Mouse (Mus musculus): ENCODE results near the gene Abcb8.
"Not testable (repeated sequence)": the region's sequence is repeated elsewhere in the genome, so short reads cannot be mapped to it uniquely, and the experiment has no call there.

Gene Abcb8

DNA sequence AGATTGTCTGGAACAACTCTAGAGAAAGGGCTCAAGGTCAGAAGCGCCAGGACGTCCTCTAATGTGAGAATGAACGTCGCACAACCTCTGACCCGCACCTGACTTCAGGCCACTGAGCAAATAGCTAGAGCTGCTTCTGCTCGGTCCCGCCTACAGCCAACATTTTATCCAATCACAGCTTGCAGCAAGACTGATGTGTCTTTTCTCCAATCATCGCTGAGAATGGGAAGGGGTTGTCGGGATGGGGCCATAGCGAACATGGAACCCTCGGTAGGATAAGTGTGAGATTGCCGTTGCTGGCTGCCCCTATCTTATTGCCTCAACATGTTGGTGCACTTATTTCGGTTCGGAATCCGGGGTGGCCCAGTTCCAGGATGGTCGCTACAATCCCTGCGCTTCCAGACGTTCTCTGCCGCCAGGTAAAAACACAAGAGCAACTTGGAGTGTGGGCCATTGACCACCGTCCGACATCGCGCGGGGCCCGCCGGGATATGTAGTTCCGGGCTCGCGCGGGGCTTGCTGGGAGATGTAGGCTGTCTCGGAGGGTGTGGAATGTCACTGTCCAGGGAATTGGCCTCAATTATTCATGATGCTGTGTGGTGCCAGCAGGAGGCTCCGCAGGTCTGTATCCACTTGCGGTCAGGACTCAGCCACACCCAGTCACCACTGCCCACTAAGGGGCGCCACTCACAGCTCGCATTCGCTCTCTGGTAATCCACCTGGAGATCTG is 867 bp downstream of the Abcb8 start:
- DNase-seq (ENCODE audit: low spot score in 2 of 2): peak; percentile 87 to 88

DNA sequence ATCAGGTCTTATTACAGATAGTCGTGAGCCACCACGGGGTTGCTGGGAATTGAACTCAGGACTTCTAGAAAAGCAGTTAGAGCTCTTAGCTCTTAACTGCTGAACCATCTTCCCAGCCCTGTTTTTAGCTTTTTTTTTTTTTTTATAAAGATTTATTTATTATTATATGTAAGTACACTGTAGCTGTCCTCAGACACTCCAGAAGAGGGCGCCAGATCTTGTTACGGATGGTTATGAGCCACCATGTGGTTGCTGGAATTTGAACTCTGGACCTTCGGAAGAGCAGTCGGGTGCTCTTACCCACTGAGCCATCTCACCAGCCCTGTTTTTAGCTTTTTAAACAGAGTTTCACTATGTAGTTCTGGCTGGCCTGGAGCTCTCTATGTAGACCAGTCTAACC is 2.8 kb downstream of the Abcb8 start:
- DNase-seq (ENCODE audit: low spot score in 2 of 2): not testable (repeated sequence)

DNA sequence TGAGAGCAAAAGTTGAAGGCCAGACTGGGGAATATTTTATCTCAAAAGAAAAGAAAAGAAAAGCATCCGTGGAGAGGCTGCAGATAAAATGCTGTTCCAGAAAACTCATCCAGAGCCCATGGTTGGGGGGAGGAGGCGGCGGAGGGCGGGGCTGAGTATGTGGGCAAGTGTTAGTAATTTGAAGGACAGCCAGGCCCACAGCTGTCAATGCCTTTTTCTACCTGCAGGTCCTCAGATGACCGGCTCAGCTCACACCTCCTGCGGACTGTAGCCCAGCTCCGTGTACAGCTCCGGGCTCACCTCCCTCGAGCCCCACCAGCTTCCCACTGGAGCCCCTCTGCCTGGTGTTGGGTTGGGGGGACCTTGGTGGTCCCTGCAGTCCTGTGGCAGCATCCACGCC is 6.2 kb downstream of the Abcb8 start:
- DNase-seq (ENCODE audit: low spot score in 2 of 2): no peak

DNA sequence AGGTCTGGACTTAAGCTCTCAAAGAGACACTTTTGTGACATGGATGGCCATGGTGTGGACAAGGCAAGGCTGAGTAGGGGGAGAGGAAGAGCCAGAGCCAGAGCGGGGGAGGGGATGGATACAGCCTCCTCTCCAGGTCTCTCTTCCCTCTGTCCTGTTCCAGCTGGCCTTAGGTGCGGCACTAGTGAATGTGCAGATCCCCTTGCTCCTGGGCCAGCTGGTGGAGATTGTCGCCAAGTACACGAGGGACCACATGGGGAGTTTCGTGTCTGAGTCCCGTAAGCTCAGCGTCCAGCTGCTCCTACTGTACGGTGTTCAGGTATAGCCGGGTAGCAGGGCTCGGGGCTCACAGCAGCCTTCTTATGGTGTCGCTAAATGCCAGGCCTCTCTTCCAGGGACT is 6.9 kb downstream of the Abcb8 start:
- DNase-seq (ENCODE audit: low spot score in 2 of 2): no peak

DNA sequence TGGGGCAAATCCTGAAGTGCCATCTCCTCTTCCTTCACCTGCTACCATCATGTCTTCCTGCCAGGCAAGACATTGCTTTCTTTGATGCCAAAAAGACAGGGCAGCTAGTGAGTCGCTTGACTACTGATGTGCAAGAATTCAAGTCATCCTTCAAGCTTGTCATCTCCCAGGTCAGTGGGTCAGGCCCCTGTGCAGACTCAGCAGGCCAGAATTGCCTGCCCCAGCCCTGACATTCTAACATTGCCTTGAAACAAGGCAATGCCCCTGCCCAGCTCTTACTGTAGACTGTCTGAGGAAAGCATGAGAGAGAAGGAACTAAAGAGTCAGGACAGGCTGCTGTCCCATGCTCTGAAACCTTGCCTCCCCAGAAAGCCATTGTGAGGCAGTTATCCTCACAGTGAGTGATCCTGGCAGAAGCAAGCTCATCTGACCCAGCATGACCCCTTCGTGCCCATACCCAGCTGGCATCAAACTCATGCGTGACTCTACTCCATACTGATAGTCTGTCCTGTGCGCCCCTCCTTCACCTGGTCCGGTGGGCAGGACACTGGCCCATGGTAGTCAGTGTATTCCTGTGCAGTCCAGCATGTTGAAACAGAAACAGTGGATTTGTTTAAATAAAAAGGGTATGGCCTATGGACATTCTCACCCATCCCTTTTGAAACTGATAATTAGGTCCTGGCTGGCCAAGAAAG is 7.6 kb downstream of the Abcb8 start:
- DNase-seq (ENCODE audit: low spot score in 2 of 2): no peak

DNA sequence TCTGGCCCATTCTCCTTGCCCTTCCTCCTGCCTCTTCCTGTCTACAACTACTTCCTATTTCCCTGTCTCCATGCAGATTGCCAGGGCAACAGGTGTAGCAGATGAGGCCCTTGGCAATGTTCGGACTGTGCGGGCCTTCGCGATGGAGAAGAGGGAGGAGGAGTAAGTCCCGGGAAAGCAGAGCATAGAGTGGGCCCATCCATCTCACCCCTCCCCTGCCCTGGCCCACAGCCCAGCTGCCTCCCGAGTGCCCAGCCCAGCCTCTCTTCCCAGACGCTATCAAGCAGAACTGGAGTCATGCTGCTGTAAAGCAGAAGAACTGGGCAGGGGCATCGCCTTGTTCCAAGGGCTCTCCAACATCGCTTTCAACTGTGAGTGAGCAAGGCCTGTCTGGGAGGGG is 8.5 kb downstream of the Abcb8 start:
- DNase-seq (ENCODE audit: low spot score in 2 of 2): no peak

DNA sequence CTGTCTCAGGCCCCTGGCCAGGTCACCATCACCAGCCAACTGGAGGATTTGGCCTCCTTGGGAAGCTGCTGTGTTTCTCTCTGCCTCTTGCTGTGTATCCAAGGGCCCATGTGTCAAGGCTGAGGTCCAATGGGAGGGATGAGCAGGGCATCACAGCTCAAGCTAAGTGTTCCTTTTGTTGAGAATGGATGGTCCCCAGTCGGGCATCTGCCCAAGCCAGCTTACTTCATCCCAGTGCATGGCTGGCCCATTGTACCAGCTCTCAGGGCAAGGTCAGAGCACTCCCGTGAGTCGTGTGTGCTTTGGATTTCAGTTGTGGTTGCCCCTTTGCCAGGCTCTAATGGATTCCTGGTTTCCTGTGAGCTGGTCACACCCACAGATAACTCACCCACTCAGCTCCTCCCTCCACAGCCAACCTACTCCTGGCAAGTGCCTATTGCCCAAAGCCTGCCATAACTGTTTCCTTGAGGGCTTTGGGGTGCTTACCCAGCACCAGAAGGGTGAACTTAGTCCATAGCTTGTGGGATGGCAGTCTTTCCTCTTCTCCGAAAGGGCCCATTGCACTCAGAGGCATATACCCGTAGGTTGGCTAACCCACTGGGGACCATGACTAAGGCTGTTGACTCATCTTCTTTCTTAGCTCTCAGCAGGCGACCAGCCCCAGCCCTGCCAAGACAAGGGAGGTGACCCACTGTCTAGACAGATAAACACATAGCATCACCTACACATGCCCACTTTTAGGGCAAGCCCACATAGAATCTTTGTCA is 11.3 kb downstream of the Abcb8 start:
- DNase-seq (ENCODE audit: low spot score in 2 of 2): no peak

DNA sequence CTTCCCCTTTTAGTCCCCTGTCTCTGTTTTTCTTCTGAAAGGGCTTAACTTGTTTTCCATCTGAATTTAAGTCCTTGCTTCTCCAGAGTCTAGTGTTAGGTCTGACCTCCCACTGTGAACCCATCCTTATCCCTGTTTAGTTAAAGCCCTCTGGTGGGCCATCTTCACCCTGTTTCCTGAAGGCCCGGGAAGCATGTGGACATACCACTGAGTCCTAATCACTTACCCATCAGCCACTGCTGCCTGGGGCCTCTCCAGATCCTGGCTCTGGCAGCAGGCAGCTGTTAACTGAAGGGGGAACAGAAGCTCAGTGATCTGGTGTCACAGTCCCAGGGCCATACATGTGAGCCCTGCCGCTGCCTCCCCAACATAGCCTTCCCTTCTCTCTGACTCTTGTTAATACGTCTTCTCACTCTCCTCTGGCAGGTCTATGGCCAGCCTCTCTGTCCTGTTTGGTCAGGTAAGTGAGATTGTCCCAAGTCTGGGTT is 12.0 kb downstream of the Abcb8 start:
- DNase-seq (ENCODE audit: low spot score in 2 of 2): no peak

DNA sequence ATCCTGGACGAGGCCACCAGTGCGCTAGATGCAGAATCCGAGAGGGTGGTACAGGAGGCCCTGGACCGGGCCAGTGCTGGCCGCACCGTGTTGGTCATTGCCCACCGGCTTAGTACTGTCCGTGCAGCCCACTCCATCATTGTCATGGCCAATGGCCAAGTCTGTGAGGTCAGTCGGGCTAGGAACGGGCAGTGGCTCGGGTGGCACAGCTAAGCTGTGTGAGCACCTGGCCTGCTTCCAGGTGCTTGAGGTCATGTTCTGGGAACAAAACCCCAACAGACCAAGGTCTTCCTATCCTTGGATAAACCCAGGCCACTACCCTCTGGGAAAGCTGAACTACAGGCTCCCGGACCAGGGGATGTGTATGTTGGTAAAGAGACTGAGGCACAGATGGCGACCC is 15.2 kb downstream of the Abcb8 start:
- DNase-seq (ENCODE audit: low spot score in 2 of 2): no peak

DNA sequence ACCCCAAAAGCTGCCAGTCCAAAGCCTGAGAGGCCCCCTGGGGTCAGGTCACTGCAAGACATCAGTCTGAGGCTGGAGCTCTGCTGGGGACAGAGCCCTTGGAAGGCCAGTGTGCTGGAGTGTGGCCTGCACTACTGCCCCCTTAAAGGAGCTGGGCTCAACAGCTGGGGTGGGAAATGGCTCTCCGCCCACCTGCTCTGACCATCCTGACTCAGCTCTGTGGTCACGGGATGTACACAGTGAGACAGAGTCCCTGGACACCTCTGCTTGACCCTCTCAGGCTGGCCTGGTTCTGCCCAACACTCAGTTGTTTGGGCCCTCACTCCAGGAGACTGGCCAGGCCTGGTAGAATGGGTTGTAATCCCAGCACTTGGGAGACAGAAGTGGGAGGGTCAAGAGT is 16.0 kb downstream of the Abcb8 start:
- DNase-seq (ENCODE audit: low spot score in 2 of 2): no peak

DNA sequence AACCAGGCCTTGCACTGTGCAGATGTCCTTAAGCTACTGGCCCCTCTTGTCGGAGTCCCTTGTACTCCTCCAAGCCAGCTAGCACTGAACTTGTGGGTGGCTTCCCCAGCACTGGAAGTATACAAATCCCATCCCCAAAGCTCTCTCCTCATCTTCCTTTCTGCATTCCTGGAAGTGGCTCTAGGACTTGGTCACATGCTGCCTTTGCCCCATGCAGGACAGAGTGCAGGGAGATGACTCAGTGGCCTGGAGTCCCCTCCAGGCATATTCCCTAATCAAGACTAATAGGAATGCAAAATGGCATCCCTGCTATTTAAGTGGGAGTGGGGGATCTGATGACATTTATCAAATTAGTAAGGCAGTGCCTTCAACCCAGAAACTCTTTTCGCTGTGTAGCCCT is 18.6 kb downstream of the Abcb8 start:
- DNase-seq (ENCODE audit: low spot score in 2 of 2): no peak

DNA sequence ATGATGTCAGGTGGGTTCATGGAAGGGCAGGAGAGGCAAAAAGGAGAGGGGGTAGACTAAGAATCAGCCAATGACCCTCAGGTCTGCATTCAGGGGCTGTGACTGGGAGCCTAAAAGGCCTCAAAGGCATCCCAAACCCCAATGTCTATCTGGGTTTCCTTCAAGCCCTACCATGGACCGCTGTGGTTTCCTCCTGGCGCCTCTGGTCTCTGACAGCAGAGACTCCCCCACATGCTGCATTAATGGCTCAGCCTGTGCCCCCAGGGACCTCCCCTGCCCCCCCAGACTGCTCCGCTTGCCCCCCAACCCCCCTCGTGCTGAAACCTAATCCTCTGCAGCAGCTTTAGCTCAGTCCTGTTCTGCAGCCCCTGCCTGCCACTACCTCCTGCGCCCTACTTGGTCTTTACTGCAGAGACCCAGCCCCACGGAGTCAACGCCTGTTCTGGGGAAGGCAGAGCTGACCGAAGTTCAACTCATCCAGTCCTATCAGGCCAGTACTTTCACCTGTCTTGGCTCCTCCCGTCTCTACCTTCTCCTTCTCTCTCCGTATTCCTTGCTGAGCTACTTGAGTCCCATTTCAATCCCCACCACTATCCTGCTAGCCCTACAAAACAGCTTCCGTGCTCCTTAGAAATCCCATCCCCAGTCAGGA is 19.7 kb downstream of the Abcb8 start, which contains the start of gene Asic3:
Gene Asic3, plus strand, starts transcription at position 351 of the 652 bp plus-strand sequence.
- no peak for DNase-seq (ENCODE audit: low spot score in 2 of 2)

DNA sequence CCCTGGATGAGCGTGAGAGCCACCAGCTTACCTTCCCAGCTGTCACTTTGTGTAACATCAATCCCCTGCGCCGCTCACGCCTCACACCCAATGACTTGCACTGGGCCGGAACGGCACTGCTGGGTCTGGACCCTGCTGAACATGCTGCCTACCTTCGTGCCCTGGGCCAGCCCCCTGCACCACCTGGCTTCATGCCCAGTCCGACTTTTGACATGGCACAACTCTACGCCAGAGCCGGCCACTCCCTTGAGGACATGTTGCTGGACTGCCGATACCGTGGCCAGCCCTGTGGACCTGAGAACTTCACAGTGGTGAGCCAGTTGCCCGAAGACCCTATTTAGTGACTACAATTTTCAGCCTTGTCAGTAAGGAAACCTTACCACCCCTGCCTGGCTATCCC is 20.5 kb downstream of the Abcb8 start:
- no peak for DNase-seq (ENCODE audit: low spot score in 2 of 2)

DNA sequence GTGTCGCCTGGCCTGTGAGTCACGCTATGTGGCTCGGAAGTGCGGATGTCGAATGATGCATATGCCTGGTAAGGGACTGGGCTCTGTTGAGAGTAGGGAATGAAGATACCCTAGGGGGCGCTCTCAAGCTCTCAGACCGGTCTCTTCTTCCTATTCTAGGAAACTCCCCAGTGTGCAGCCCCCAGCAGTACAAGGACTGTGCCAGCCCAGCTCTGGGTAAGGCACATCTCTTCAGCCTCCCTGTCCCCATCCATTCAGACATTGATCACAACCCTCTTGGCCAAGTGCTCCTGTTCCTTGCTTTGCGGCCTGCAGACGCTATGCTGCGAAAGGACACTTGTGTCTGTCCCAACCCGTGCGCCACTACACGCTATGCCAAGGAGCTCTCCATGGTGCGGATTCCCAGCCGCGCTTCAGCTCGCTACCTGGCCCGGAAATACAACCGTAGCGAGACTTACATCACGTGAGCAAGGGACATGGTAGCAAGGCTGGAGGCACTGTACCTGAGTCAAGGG is 22.8 kb downstream of the Abcb8 start:
- peak; percentile 52 to 83 for DNase-seq (ENCODE audit: low spot score in 2 of 2)

DNA sequence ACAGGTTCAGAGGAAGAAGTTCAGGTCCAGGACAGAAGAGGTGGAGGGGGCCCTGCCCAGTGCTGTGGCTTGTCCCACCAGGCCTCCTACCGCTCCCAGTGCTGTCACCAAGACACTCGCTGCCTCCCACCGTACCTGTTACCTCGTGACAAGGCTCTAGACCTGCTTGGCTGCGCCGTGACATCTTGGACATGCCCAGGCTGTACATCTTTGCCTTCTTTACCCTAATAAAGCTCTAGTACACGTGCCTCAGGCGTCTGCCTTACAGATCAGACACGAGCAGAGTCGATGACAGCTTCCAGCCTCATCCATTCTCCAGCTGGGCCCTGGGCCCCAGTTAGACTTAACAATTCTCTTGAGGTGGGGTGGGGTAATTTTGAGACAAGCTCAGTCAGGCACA is 24.1 kb downstream of the Abcb8 start:
- DNase-seq (ENCODE audit: low spot score in 2 of 2): no peak

DNA sequence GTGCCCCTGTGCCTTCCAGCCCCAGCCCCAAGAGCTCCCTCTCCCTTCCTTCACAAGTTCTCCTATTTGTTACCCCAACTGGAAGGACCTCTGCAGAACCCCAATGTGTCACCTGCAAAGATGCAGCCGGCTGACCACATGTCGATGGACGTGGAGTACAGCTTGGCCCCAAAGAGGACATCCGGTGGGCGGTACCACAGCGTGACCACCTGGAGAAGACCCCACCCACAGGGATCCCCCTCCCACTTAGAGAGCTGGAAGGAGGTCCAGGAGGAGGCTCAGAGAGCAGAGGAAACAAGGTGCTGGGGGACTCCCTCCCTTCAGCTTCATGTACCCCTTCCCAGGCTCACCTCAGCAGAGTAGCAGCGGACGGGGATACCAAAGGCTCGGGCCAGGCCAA is 26.9 kb downstream of the Abcb8 start:
- no peak for DNase-seq (ENCODE audit: low spot score in 2 of 2)

DNA sequence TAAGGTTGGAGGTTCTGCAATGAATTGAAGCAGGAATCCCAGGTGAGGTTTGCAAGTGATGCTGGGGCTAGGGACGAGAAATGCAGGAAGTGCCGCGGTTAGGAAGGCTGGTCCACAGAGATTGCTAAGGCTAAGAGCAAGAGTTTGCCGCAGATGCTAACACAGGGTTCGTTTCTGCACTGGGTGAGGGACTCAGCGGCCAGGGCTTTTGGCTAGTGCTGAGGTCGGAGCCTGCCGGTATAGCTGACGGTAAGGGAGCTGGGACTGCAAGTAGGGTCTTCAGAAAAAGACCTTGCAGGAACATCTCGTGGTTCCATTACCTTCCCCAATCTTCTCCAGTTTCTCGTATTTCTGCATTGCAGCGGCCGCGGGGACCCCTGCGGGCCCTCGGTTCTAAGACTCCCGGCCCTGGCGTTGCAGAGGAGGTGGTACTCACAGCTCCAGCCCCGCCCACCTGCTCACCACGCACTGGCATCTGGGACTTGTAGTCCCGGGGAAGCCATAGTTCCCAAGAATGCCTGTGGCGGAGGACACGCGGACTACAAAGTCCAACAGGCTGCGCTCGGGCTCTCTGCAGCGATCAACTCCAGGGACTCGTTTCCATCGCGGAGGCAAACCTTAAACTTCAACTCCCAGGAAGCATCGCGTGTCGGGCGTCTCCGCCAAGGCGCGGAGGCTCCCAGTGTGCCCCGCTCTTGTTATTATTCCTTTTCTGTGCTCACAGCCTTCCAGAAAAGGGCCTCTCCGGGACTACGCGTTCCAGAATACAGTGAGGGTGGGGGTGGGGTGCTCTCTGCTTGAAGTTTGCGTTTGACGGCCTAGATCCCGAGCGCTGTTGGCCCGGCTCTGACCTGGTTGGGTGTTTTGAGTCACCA is 29.9 kb downstream of the Abcb8 start, which contains the start of the genes Cdk5 and Slc4a2:
Gene Cdk5, minus strand, starts transcription at position 402 of the 875 bp plus-strand sequence.
Gene Slc4a2, plus strand, starts transcription at position 709 of the 875 bp plus-strand sequence.
- peak; percentile 95 to 97 for DNase-seq (ENCODE audit: low spot score in 2 of 2)

DNA sequence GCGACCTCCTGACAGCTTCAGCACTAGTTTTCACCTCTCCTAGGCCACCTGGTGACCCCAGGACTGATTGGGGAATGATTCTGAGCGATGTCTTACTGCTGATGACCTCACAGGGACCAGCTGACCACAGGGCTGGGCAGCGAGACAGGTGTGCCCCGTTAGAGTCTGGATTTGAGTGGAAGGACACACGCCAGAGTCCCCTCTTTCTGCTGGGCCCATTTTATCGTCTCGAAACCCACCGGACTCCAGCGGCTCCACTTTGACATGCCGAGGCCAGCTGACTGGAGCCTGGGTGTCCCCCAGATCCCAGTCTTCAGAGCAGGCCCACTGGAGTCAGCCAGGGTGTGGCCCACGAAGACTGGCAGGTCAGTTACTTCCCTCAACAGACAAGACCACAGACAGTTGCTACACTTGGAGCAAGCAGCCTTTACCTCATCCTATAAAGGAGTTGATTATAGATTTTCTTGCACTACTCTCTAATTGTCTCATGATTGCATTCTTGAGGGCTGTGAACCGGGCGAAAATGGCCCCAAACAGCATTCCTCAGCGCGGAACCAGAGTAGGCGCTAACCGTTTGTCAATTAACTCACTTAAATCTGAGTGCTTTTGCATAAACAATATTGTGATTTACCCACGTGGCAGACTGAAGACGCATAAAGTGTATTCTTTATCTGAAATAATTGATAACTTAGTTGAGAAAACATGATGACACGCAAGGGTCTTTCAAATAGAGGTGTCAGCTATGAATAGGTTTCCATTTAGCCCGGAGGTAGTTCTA is 30.7 kb downstream of the Abcb8 start:
- no peak for DNase-seq (ENCODE audit: low spot score in 2 of 2)

DNA sequence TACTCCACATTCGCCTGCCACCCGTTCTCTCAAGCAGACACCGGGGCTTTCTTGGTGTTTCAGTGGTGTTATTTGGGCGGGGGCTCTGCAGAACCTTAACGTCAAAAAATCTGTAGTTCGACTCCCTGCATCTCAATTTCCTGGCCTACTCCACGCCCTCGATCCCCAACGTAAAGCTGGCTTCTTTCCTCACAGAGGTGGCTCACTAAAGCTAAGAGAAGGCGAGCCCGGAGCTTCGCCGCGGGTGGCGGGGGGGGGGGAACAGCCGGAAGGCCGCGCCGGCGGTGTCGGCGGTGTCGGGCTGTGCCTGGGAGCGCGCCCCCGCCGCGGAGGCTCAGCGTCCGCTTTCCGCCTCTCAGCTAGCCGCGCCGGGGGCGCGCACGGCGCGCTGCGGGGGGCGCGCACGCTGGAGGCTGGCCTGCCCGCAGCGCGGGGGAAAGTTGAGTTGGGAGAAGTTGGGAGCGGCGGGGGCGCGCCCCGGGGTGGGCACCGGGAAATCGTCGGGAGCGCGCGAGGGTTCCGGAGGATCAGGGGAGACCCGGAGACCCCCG is 31.5 kb downstream of the Abcb8 start:
- peak; percentile 80 to 87 for DNase-seq (ENCODE audit: low spot score in 2 of 2)
